Mouse (Mus musculus) MEL (cell line): ENCODE data around the gene Retreg1. TPM values are rescaled to one million over a fixed set of nuclear protein-coding genes. Genes with fewer than 3 reads are reported as not detected.

Source experiments
- DNase-seq: peaks from one replicate; pipeline ENCODE4 v3.0.0; 2011; ENCODE audit warnings: low read depth, low spot score
- H3K27ac ChIP-seq: 2 replicates; pipeline ENCODE4 v1.5.1; 2012; ENCODE audit warnings: low read depth, mild to moderate bottlenecking, control low read depth, low read length, moderate library complexity; ENCODE audit not compliant: control insufficient read depth
- H3K27me3 ChIP-seq, 2 experiments: fragments of 150-350 bp in 1 of 2; sonication (generic) in 1 of 2; 2 replicates each; pipeline ENCODE4 v1.6.1; 2012; ENCODE audit warnings: low read length in 2 of 2, mild to moderate bottlenecking in 2 of 2, improper control_type of control experiment in 1 of 2, moderate library complexity in 1 of 2; ENCODE audit not compliant: insufficient read depth in 2 of 2, control insufficient read depth in 1 of 2
- H3K36me3 ChIP-seq, 2 experiments: 2 replicates each; pipeline ENCODE4 v1.6.1; 2012 to 2014; ENCODE audit warnings: low read length in 2 of 2, improper control_type of control experiment in 1 of 2, inconsistent platforms in 1 of 2, mild to moderate bottlenecking in 1 of 2; ENCODE audit not compliant: insufficient read depth in 2 of 2, control insufficient read depth in 1 of 2
- H3K4me1 ChIP-seq, 2 experiments: fragments of 150-350 bp in 1 of 2; sonication (generic) in 1 of 2; 2 replicates each; pipeline ENCODE4 v1.6.1; 2012; ENCODE audit warnings: low read length in 2 of 2, improper control_type of control experiment in 1 of 2, mild to moderate bottlenecking in 1 of 2; ENCODE audit not compliant: insufficient read depth in 2 of 2, control insufficient read depth in 1 of 2
- H3K4me3 ChIP-seq, 2 experiments: fragments of 150-350 bp in 1 of 2; sonication (generic) in 1 of 2; 2 replicates each; pipeline ENCODE4 v1.5.1; 2012; ENCODE audit warnings: low read depth in 2 of 2, low read length in 2 of 2, mild to moderate bottlenecking in 2 of 2, moderate library complexity in 2 of 2, control low read depth in 1 of 2, improper control_type of control experiment in 1 of 2; ENCODE audit not compliant: control insufficient read depth in 1 of 2, insufficient read depth in 1 of 2
- H3K79me2 ChIP-seq: 2 replicates; pipeline ENCODE4 v1.6.1; 2012; ENCODE audit warnings: mild to moderate bottlenecking, low read length, moderate library complexity; ENCODE audit not compliant: control insufficient read depth, poor library complexity, insufficient read depth
- H3K9ac ChIP-seq: 2 replicates; pipeline ENCODE4 v1.6.1; 2012; ENCODE audit warnings: low read depth, mild to moderate bottlenecking, control low read depth, low read length, moderate library complexity; ENCODE audit not compliant: control insufficient read depth, poor library complexity, severe bottlenecking
- H3K9me3 ChIP-seq: fragments of 150-350 bp; sonication (generic); replicated peaks from 2 replicates; pipeline ENCODE4 v1.6.1; 2012; ENCODE audit warnings: mild to moderate bottlenecking, low read length, improper control_type of control experiment, moderate library complexity; ENCODE audit not compliant: insufficient read depth
- ELF1 ChIP-seq: IDR thresholded peaks from 2 replicates; pipeline ENCODE4 v1.6.1; 2014; ENCODE audit warnings: low read depth, mild to moderate bottlenecking, inconsistent platforms, low read length, improper control_type of control experiment, moderate library complexity
- JUND ChIP-seq: IDR thresholded peaks from 2 replicates; pipeline ENCODE4 v1.6.1; 2011; ENCODE audit warnings: low read depth, mild to moderate bottlenecking, improper control_type of control experiment, low read length
- MAX ChIP-seq: IDR thresholded peaks from 2 replicates; pipeline ENCODE4 v1.6.1; 2011; ENCODE audit warnings: low read length, improper control_type of control experiment
- MAZ ChIP-seq: IDR thresholded peaks from 2 replicates; pipeline ENCODE4 v1.6.1; 2012; ENCODE audit warnings: low read depth, mild to moderate bottlenecking, inconsistent platforms, low read length, improper control_type of control experiment
- MEF2A ChIP-seq: IDR thresholded peaks from 2 replicates; pipeline ENCODE4 v1.6.1; 2014; ENCODE audit warnings: low read depth, mild to moderate bottlenecking, inconsistent platforms, low read length, improper control_type of control experiment; ENCODE audit not compliant: poor library complexity, insufficient replicate concordance, severe bottlenecking; ENCODE audit errors: extremely low read depth
- MXI1 ChIP-seq: IDR thresholded peaks from 2 replicates; pipeline ENCODE4 v1.6.1; 2011; ENCODE audit warnings: mild to moderate bottlenecking, low read depth, low read length, improper control_type of control experiment
- MYB ChIP-seq: IDR thresholded peaks from 2 replicates; pipeline ENCODE4 v1.6.1; 2011; ENCODE audit warnings: mild to moderate bottlenecking, low read depth, low read length, improper control_type of control experiment
- NELFE ChIP-seq: IDR thresholded peaks from 2 replicates; pipeline ENCODE4 v1.6.1; 2011; ENCODE audit warnings: low read depth, low read length, improper control_type of control experiment
- SIN3A ChIP-seq: IDR thresholded peaks from 2 replicates; pipeline ENCODE4 v1.6.1; 2012; ENCODE audit warnings: low read length, improper control_type of control experiment, inconsistent platforms
- USF2 ChIP-seq, 2 experiments: IDR thresholded peaks; 2 replicates each; pipeline ENCODE4 v1.6.1; 2011 to 2012; ENCODE audit warnings: improper control_type of control experiment in 2 of 2, low read length in 2 of 2, borderline replicate concordance in 1 of 2, inconsistent platforms in 1 of 2, low read depth in 1 of 2, mild to moderate bottlenecking in 1 of 2; ENCODE audit not compliant: insufficient read depth in 1 of 2
- ZNF384 ChIP-seq: IDR thresholded peaks from 2 replicates; pipeline ENCODE4 v1.6.1; 2012; ENCODE audit warnings: low read depth, mild to moderate bottlenecking, inconsistent platforms, low read length, improper control_type of control experiment
- polyA plus RNA-seq, 2 experiments: library from polyadenylated mRNA; stranded (reverse) in 1 of 2; unstranded in 1 of 2; fragments of >175 nt in 1 of 2; fragments of >200 nt in 1 of 2; gene quantifications; 2 replicates each; pipeline versions ENCODE4 v1.2.1 to v1.2.4; 2012; ENCODE audit warnings: low replicate concordance in 2 of 2, low read depth in 1 of 2; ENCODE audit not compliant: insufficient read length in 2 of 2, insufficient read depth in 1 of 2, missing spikeins in 1 of 2
- total RNA-seq: library from RNA; depleted of rRNA; stranded (reverse); fragments of 300-350 nt; gene quantifications from 2 replicates; pipeline ENCODE4 v1.2.3, GENCODE M21; 2012

Retreg1 gene
- total and polyA plus RNA-seq, 3 experiments: 3.1 to 7.6 TPM; not detected in 1

GRCm38 (mm10) chr15:25866106-25866505 is 23.1 kb downstream of the Retreg1 start:
- H3K4me1 ChIP-seq: no peaks in the 10 kb centered on the region
- no peak for TF ChIP-seq MAZ
- no peak for TF ChIP-seq MXI1
- H3K36me3 ChIP-seq: no peaks in the 10 kb centered on the region
- no peaks in the 10 kb centered on the region for H3K79me2 ChIP-seq
- no peak overlapping the region for H3K4me3 ChIP-seq
- H3K9ac ChIP-seq: no peak overlapping the region
- no peaks in the 10 kb centered on the region for H3K9me3 ChIP-seq
- DNase-seq: no peak
- H3K27ac ChIP-seq: no peak overlapping the region
- H3K27me3 ChIP-seq: no peaks in the 10 kb centered on the region; a peak in 1 of 4 replicates

- no peaks in the 10 kb centered on the region for H3K9me3 ChIP-seq
- H3K27ac ChIP-seq: no peak overlapping the region
- no peaks in the 10 kb centered on the region for H3K4me1 ChIP-seq
- H3K9ac ChIP-seq: no peak overlapping the region
- no peak overlapping the region for H3K4me3 ChIP-seq
- H3K79me2 ChIP-seq: no peaks in the 10 kb centered on the region
- no peaks in the 10 kb centered on the region; a peak in 1 of 4 replicates for H3K27me3 ChIP-seq
- DNase-seq: no peak
- no peaks in the 10 kb centered on the region for H3K36me3 ChIP-seq
- no peak for TF ChIP-seq JUND
- no peak for TF ChIP-seq USF2 (IDR thresholded peaks at IDR 0.05; ENCODE audit: borderline replicate concordance in 1 of 2, insufficient read depth in 1 of 2, low read depth in 1 of 2, low read length in 2 of 2)
- no peak for TF ChIP-seq ELF1
- no peak for TF ChIP-seq MXI1
- TF ChIP-seq SIN3A: no peak
- no peak for TF ChIP-seq ZNF384
- no peak for TF ChIP-seq MEF2A
- TF ChIP-seq NELFE: no peak
Observed at GRCm38 (mm10) chr15:25869129-25869528, 26.1 kb downstream of the Retreg1 start.

GRCm38 (mm10) chr15:25871470-25871869 is 28.5 kb downstream of the Retreg1 start:
- Histone ChIP-seq H3K79me2 (no peaks in the 10 kb centered on the region), H3K27me3 (no peaks in the 10 kb centered on the region), H3K27ac (no peak overlapping the region), H3K9me3 (no peaks in the 10 kb centered on the region), H3K4me1 (no peaks in the 10 kb centered on the region)
- TF ChIP-seq MEF2A (no peak), MYB (no peak), MAX (no peak), SIN3A (no peak)
- TF ChIP-seq, all 39 proteins: peak for 0
- no peak overlapping the region for H3K4me3 ChIP-seq
- H3K9ac ChIP-seq: no peak overlapping the region
- no peaks in the 10 kb centered on the region for H3K36me3 ChIP-seq
- no peak for DNase-seq
